Mouse (Mus musculus) forebrain, embryonic 13.5 days (tissue): ENCODE data around the gene March9. TPM values are rescaled to one million over a fixed set of nuclear protein-coding genes. Genes with fewer than 3 reads are reported as not detected.

Source experiments
- polyA plus RNA-seq: library from polyadenylated mRNA; unstranded; fragments of >200 nt; fragmentation: Nextera tagmentation; extraction: Ambion mirVana; gene quantifications from 2 replicates; pipeline ENCODE4 v1.2.1, GENCODE M21; 2015

The March9 gene
- polyA plus RNA-seq, 1 experiment from 2014 or later: 4.0 TPM

Other genes starting within 250 kb of the March9 start
- gene Atp23, start 158.8 kb downstream of the March9 start, polyA plus RNA-seq: 9.0 and 9.9 TPM in 2 replicates
- gene Ctdsp2, start 81.5 kb downstream of the March9 start, polyA plus RNA-seq: 27.8 and 30.9 TPM in 2 replicates
- gene Avil, start 59.5 kb downstream of the March9 start, polyA plus RNA-seq: 0.15 and 0.19 TPM in 2 replicates
- 74.7 and 78.4 TPM in 2 replicates for gene Tsfm, start 29.3 kb downstream of the March9 start, polyA plus RNA-seq
- gene Mettl1, start 18.8 kb downstream of the March9 start, polyA plus RNA-seq: 29.3 and 30.0 TPM in 2 replicates
- 0.08 and 0.14 TPM in 2 replicates for gene Eef1akmt3, start 18.7 kb downstream of the March9 start, polyA plus RNA-seq
- gene Cyp27b1, start 11.9 kb downstream of the March9 start, polyA plus RNA-seq: 0.06 TPM in 1 of 2 replicates, not detected in the other
- gene Cdk4, start 3.4 kb upstream of the March9 start, polyA plus RNA-seq: 2,414 and 2,431 TPM in 2 replicates
- gene Tspan31, start 10.1 kb upstream of the March9 start, polyA plus RNA-seq: 133 and 141 TPM in 2 replicates
- gene Agap2, start 15.1 kb upstream of the March9 start, polyA plus RNA-seq: 1.5 and 1.7 TPM in 2 replicates
- gene Os9, start 60.9 kb upstream of the March9 start, polyA plus RNA-seq: 94.8 and 101 TPM in 2 replicates
- 15.7 and 16.7 TPM in 2 replicates for gene B4galnt1, start 105.0 kb upstream of the March9 start, polyA plus RNA-seq
- gene Slc26a10, start 120.5 kb upstream of the March9 start, polyA plus RNA-seq: 0.93 and 1.1 TPM in 2 replicates
- gene Arhgef25, start 129.9 kb upstream of the March9 start, polyA plus RNA-seq: 24.3 and 25.8 TPM in 2 replicates
- gene Dtx3, start 135.5 kb upstream of the March9 start, polyA plus RNA-seq: 150 and 155 TPM in 2 replicates
- gene Pip4k2c, start 151.4 kb upstream of the March9 start, polyA plus RNA-seq: 18.8 and 19.5 TPM in 2 replicates
- gene Kif5a, start 203.2 kb upstream of the March9 start, polyA plus RNA-seq: 45.4 and 47.6 TPM in 2 replicates
- gene Dctn2, start 206.2 kb upstream of the March9 start, polyA plus RNA-seq: 262 and 282 TPM in 2 replicates
- 13.6 and 16.7 TPM in 2 replicates for gene Mbd6, start 228.8 kb upstream of the March9 start, polyA plus RNA-seq